In the genomic region with DNA sequence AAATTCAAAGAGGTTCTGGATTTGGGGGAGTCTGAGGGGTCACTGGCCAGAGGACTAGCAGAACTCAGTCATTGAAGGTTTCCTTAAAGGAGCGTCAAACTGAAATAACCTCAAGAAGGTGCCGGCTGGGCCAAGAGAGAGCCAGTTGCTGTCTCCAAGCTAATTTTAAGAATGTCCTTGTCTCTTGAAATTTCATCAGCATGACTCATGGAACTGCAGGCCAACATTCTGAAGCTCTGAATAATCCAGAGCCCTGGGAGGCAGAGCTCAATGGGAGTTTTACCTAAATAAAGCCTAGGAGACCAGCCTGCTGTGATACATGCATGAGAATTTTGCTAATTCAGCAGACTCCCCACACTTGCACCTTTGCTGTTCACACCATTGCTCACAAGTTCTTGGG, we compare ENCODE assay signal across 9 mouse cellular contexts. TPM values are rescaled to one million over a fixed set of nuclear protein-coding genes. Genes with fewer than 3 reads are reported as not detected.
DNase-seq lines count a peak whose midpoint lies in the region.
"Had no signal": no experiment of that assay in that cellular context is flagged by ENCODE, and none has a peak within 500 bp of the region (broad histone marks: within the 10 kb centered on the region; RNA-seq: fewer than 3 reads in every experiment).

No protein-coding gene starts in this region.

- DNase-seq in urinary bladder, postnatal 25 days (ENCODE audit: low spot score): peak; percentile 23
- DNase-seq in urinary bladder, postnatal 10 days (ENCODE audit: low spot score): no peak
- peak; percentile 54 to 72 for DNase-seq in frontal cortex, adult 2 months (ENCODE audit: extremely low spot score in 1 of 2, low spot score in 1 of 2)
- DNase-seq in heart, postnatal 25 days (ENCODE audit: low spot score): peak; percentile 31
- no peak for DNase-seq in spleen, postnatal 14 days (ENCODE audit: low spot score in 2 of 2)
- no peak for DNase-seq in thymus, postnatal 36 days
- no peak for DNase-seq in yolk sac, embryonic 10.5 days (ENCODE audit: low spot score)
- DNase-seq: cerebellum, adult 11 months; liver had no signal

- intact Hi-C loops in heart, postnatal 25 days (cut with DNase I): loop anchor here (5.0 kb wide), 1 partner anchor 99 kb away; no protein-coding TSS in a partner anchor

RNA-seq across cellular contexts. Expression of a gene that starts 36.5 kb away (rescaled TPM):
- polyA plus RNA-seq in frontal cortex, adult 2 months (2012; rRNA removed): 68.7 and 101 TPM in 2 replicates
- total RNA-seq in heart, postnatal 25 days (2021): 10 to 100 TPM; 24.6 to 25.0 TPM

Comparison
In these comparisons a context has a peak if more than half of its experiments do, and no peak if none do; other contexts are left out.
1. DNase-seq: peak in urinary bladder, postnatal 25 days (single experiment), frontal cortex, adult 2 months (2 of 2) and heart, postnatal 25 days (single experiment); none in urinary bladder, postnatal 10 days (single experiment), spleen, postnatal 14 days (0 of 2), thymus, postnatal 36 days (0 of 2) and yolk sac, embryonic 10.5 days (single experiment).